Mouse (Mus musculus) adrenal gland, postnatal 4 days (tissue): ENCODE results near the gene Fam229b. TPM values are rescaled to one million over a fixed set of nuclear protein-coding genes. Genes with fewer than 3 reads are reported as not detected.

Experiments
- DNase-seq, 2 experiments: peaks; one replicate each; pipeline ENCODE4 v3.0.0; 2021 to 2022; ENCODE audit warnings: low spot score in 2 of 2, mixed read lengths in 2 of 2
- total RNA-seq, 2 experiments: library from RNA; stranded (reverse); gene quantifications; 2 replicates each; pipeline ENCODE4 v1.2.3; 2021

Gene Fam229b
- total RNA-seq, 2 experiments from 2014 or later, result 5.3 to 7.3 TPM

GRCm38 (mm10) chr10:39138761-39139160 is 5.0 kb upstream of the Fam229b start:
- no peak for DNase-seq

DNA sequence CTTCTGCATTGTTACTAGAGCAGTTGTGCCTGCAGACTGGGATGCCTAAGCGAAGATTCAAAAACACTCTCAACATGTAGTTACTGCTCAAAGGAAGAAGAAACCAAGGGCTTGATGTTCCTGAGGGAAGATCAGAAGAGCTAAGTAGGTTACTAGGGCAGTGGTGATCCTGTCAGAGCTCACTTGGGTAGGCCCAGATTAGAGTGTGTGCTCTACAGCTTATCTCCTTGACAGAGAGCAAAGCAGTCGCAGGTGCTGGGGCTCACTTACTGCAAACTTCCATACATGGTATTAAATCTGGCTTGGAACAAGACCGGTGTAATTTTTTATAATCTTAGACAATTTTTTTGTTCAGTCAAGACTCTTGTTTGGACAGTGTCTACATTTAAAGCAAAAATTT is 4.1 kb upstream of the Fam229b start:
- no peak for DNase-seq

- no peak for DNase-seq
These were observed 12.3 kb downstream of the Fam229b start for GRCm38 (mm10) chr10:39121412-39121811.

GRCm38 (mm10) chr10:39109489-39109874 is 24.2 kb downstream of the Fam229b start:
- no peak for DNase-seq

- no peak for DNase-seq
These were observed 24.8 kb downstream of the Fam229b start for GRCm38 (mm10) chr10:39108837-39109488.

GRCm38 (mm10) chr10:39106935-39107334 is 26.8 kb downstream of the Fam229b start:
- no peak for DNase-seq

GRCm38 (mm10) chr10:39106413-39106812 is 27.3 kb downstream of the Fam229b start:
- no peak for DNase-seq

DNA sequence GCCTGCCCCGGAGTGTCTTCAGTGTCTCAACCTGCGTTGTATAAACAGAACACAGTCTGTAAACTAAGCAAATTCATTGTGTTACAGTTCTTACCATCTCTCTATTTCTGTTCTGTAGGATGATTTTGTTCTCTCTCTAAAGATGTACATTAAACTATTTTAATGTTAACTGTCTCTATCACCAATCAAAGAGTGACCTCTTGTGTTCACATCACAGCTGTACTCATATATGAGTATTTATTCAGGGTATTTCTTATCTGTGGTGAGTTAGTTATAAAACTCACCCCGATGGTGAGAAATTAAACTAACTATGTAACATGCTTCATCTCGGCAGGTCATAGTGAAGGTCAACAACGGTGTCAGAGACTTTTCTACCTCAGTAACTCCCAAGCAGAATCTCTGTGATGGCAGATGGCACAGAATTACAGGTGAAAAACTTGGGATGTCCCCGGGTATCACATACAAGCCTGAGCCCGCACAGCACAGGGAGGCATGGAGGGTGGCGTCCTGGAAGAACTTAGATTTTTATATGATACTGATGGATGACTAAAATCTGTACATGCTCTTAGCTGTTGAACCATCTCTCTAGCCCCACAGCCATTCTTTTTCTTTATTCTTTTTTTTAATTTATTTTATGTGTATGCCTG is 28.8 kb downstream of the Fam229b start:
- no peak for DNase-seq

GRCm38 (mm10) chr10:39098746-39099145 is 35.0 kb downstream of the Fam229b start:
- DNase-seq, result no peak

DNA sequence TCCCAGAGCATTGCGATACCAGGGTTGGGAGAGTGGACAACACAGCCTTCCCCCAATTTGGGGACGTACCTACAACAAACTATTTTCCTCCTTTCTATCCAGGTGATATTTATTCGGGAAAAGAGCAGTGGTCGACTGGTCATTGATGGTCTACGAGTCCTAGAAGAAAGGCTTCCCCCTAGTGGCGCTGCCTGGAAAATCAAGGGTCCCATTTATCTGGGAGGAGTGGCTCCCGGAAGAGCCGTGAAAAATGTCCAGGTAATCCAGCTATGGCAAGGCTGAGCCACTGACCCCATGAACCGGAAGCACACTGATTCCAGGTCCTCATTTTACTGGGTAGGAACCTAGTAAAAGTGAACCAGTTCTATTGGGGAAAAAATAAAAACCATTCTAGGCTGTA is 36.7 kb downstream of the Fam229b start:
- DNase-seq, result no peak

GRCm38 (mm10) chr10:39072048-39072447 is 61.7 kb downstream of the Fam229b start:
- no peak for DNase-seq

Other genes with a start within 250 kb of the Fam229b start
- gene Lama4, start 168.4 kb downstream of the Fam229b start, total RNA-seq, result 100 to 1,000 TPM; 115 to 122 TPM
- 1 to 10 TPM; 5.5 to 5.7 TPM for gene Tube1, start 62 bp upstream of the Fam229b start, total RNA-seq
- 1 to 10 TPM in 1 of 2 experiments, under 1 TPM in 1; 0.62 to 1.2 TPM for gene Ccn6, start 29.9 kb upstream of the Fam229b start, total RNA-seq
- 10 to 100 TPM; 67.7 to 74.4 TPM for gene Fyn, start 234.9 kb upstream of the Fam229b start, total RNA-seq